ENCODE assay signal across 26 mouse cellular contexts in genomic region chr5:149906927-149907326, GRCm38 (mm10).
"Had no signal": no experiment of that assay in that cellular context is flagged by ENCODE, and none has a peak within 500 bp of the region (broad histone marks: within the 10 kb centered on the region; RNA-seq: fewer than 3 reads in every experiment).

No protein-coding gene starts in this region.

- H3K4me2 ChIP-seq: heart, embryonic 12.5 days; hindbrain, embryonic 12.5 days; hindbrain, embryonic 14.5 days; intestine, embryonic 15.5 days; limb, embryonic 12.5 days; liver, embryonic 11.5 days; liver, embryonic 13.5 days; liver, embryonic 15.5 days had no signal

- ATAC-seq: hindbrain, embryonic 16.5 days; inflammation-experienced regulatory T-cells, adult 6 months; intestine, embryonic 15.5 days; intestine, postnatal 0 days; liver, postnatal 0 days had no signal

- H3K4me1 ChIP-seq: hindbrain, embryonic 10.5 days; hindbrain, embryonic 12.5 days; liver, embryonic 13.5 days; liver, embryonic 15.5 days had no signal

- H3K4me3 ChIP-seq: gastrocnemius, adult 2 months; heart, adult 2 months; heart, embryonic 12.5 days; hindbrain, embryonic 10.5 days; hindbrain, embryonic 12.5 days; intestine, embryonic 15.5 days; layer of hippocampus, adult 2 months; left cerebral cortex, adult 2 months; limb, embryonic 10.5 days; limb, embryonic 12.5 days; liver, embryonic 13.5 days; liver, embryonic 15.5 days had no signal

- H3K27ac ChIP-seq: gastrocnemius, adult 2 months; heart, adult 2 months; hindbrain, embryonic 10.5 days; hindbrain, embryonic 12.5 days; hindbrain, embryonic 14.5 days; intestine, embryonic 15.5 days; layer of hippocampus, adult 2 months; left cerebral cortex, adult 2 months; limb, embryonic 10.5 days; limb, embryonic 12.5 days; liver, embryonic 13.5 days; liver, embryonic 15.5 days had no signal

- H3K9me3 ChIP-seq: heart, embryonic 12.5 days; hindbrain, embryonic 10.5 days; hindbrain, embryonic 12.5 days; intestine, embryonic 15.5 days; limb, embryonic 10.5 days; limb, embryonic 12.5 days; liver, embryonic 13.5 days; liver, embryonic 15.5 days had no signal

- H3K9ac ChIP-seq: heart, embryonic 12.5 days; hindbrain, embryonic 12.5 days; hindbrain, embryonic 14.5 days; intestine, embryonic 15.5 days; limb, embryonic 12.5 days; liver, embryonic 13.5 days; liver, embryonic 15.5 days; liver, postnatal 0 days had no signal

- DNase-seq: gastrocnemius, adult 2 months; gastrocnemius, postnatal 10 days; gastrocnemius, postnatal 25 days; heart, adult 2 months; heart, postnatal 10 days; heart, postnatal 4 days; kidney, adult 2 months; kidney, postnatal 14 days; kidney, postnatal 4 days; liver; liver, embryonic 13.5 days; liver, postnatal 0 days had no signal

- H3K27me3 ChIP-seq: heart, embryonic 12.5 days; hindbrain, embryonic 12.5 days; intestine, embryonic 15.5 days; limb, embryonic 12.5 days; liver, embryonic 13.5 days; liver, embryonic 15.5 days had no signal

- H3K36me3 ChIP-seq: heart, embryonic 12.5 days; hindbrain, embryonic 10.5 days; hindbrain, embryonic 12.5 days; intestine, embryonic 15.5 days; limb, embryonic 10.5 days; limb, embryonic 12.5 days; liver, embryonic 13.5 days; liver, embryonic 15.5 days had no signal
